Mouse (Mus musculus): ENCODE measurements at regions not wholly inside any gene's neighbourhood (a gene's known extent, or its start where the extent isn't known, plus 50 kb on each side); places are given as distances from the start of the nearest gene placed in this dataset.

DNA sequence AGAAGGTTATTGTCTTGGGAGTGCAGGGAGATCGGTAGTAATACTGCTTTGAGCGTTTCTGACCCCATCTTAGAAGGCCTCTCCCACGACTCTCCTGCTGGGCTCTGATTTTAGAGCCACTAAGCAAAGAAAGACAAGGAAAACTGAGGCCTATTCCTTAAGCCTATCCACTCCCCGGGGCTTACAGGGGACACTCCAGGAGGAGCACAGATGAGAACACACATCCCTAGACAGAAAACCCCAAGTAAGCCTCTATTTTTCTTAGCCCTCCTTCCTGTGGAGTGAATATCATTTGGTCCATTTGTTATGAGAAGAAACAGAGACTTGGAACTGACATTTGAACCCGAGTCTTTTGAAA lies 67.7 kb upstream of the Ubash3b start:
- no peak for DNase-seq (ENCODE audit: low read depth, low spot score)

DNA sequence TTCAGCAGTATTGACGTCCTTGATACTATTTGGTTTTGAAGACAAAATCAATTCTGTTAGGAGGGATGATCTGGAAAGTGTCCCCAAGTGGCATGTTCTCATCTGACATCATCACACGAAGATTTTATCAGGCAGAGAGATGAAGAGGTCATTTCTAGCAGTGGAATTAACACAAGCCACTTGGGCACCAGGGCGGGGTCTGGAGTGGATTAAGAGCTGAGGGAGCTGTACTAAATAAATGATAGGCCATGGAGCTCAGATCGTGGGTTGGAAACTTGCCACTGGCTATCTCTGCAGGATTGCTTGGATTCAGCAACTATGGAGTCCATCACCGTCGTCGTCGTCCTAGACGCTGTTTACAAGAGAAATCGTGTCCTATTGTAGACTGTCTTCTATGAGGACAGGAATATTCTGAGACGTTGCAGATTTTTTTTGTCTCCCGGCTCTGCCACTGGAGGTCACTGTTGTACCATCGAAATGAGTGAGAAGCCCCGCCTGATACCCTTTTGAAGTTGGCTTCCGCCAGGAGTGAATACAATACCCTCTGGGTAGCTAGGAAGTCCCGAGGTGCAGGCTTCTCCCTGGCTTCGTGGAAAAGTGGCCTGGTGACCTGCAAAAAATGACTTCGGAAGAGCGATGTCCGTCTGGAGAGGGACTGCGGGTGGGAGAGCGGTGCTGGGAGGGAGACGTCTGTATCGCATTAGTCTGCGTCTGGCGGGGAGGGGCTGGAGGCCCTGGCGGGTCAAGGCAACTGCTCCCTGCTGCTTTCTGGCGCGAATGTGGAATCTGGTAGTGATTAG lies 67.1 kb upstream of the Ubash3b start:
- peak; percentile 64 for DNase-seq (ENCODE audit: low read depth, low spot score)

DNA sequence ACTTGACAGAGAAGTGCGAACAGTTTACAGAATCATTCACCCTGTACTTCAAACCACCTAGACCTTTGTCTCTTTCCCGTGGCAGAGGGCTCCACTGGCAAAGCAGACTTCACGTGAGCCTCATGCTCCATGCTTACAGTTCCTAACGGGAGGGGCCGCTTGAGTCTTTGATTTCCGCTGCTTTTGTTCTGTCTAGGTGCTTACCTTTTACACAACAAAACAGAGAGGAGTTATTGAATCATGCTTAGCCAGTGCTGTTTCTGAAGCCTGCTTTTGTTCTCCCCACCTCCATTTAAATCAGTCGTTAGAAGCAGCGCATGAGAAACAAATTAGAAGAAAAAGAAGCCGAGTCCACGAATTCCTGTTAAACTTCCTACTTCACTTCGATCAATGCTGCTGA lies 61.9 kb upstream of the Ubash3b start:
- no peak for DNase-seq (ENCODE audit: low read depth, low spot score)

GRCm38 (mm10) chr9:41222346-41223015 lies 61.0 kb upstream of the Ubash3b start:
- no peak for DNase-seq (ENCODE audit: low read depth, low spot score)

- DNase-seq (ENCODE audit: low read depth, low spot score) = no peak
Observed at GRCm38 (mm10) chr9:41221110-41221790, 59.8 kb upstream of the Ubash3b start.

DNA sequence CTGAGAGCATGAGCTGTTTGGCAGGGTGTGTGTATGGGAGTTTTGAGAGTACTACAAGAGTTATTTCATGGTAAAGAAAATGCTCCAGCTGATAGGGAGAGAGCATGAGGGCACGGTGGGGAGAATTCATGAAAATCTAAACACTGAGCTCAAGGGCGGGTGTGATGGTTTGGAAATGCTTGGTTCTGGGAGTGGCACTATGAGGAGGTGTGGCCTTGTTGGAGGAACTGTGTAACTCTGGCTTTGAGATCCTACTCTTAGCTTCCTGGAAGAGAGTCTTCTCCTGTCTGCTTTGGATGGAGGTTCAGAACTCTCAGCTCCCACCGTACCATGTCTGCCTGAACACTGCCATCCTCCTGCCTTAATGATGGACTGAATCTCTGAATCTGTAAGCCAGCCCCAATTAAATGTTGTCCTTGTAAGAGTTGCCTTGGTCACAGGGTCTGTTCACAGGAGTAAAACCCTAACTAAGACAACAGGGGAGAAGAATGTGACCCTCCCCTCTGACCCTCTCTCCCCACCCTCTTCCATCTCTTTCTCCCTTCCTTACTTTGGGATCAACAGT lies 58.7 kb upstream of the Ubash3b start:
- DNase-seq (ENCODE audit: low read depth, low spot score) = no peak

DNA sequence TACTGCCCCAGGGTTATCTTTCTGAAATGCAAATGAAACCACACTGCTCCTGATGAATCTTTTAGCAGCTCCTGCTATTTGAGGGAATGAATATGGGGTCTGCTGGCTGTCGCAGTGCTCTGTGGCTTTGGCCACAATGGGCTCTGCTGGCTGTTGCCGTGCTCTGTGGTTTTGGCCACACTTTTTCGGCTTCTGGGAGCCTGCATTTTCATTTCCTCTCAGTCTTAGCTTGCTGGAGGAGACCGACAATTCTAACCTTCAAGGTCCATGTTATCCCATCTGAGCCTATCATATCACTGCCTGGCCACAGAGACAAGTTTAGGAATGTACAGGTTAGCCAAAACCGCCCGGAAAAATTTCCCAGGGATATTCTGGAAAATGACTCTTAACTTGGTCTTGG lies 57.2 kb upstream of the Ubash3b start:
- DNase-seq (ENCODE audit: low read depth, low spot score) = no peak

DNA sequence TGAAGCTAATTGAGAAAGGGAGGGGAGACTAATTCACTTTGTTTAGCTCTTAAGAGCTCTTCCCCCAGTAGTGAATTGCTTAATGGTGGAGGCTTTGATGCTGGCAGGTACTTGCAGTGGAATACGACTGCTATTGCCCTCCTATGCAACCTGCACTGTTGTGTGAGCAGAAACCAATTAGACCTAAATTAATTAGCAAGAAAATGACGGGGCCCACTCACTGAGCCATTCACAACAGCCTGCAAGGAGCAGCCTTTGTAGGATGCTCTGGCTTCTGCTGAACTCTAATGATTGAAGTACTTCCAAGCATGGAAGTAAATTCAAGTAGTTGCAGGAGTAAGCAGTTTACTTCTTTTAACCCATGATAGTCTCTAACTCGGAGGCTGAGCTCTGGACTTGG lies 54.8 kb upstream of the Ubash3b start:
- DNase-seq (ENCODE audit: low read depth, low spot score) = no peak

GRCm38 (mm10) chr9:41215026-41215425 lies 53.5 kb upstream of the Ubash3b start:
- DNase-seq (ENCODE audit: low read depth, low spot score) = no peak

DNA sequence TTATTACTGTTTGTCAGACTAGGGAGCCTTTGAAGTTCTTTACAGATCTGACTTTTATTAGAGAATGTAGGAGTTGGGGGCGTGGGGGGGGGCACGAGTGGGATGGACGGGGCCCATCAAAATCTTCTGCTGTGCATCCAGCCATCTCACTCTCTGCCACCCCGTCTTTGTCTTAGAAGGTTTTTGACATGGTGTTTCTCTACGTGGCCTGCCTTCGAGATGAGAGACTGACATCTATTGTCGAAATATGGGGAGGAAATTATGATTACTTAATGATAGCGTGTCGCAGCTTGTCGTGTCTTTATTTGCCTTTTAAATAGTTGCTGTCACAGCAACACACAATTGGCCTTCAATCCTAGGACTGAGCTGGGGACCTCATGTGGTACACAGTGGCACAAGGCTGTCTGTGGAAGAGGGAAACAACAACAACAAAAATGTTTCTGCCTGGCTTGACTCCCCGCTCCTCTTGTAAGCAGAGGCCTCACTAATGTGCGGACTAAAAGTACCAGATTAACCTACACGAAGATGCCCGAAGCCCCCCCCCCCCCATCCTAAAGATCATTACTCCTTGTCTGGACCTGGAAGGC lies 51.5 kb upstream of the Ubash3b start:
- no peak for DNase-seq (ENCODE audit: low read depth, low spot score)

DNA sequence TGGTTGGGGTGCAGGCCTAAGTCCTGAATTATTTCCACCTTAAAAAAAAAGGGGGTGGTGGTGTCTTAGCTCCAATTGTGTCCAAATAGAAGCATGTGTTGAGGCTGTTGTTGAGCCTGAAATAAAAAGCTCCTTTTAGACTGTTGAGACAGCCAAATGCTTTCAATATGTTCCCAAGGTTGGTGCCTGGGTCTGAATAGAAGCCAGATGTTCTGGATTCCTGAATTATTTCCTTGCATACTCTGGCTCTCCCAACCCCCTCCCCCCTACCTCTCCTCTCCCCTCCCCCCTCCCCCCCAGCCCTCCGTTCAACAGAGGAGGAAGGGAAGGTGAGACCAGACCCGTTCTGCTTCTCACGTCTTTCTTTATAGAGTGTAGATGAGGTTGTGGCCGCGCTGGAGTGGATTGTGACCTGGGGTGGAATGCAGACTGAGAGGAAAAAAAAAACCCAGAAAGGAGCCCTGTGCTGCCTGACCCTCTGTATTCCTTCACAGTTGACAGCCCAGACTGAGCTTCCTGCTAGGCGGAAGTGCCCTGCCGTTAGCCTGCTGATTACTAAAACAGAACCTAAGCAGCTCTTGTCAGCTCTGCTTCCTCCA lies 50.9 kb upstream of the Ubash3b start:
- DNase-seq (ENCODE audit: low read depth, low spot score) = no peak

GRCm38 (mm10) chr9:41211865-41212302 lies 50.4 kb upstream of the Ubash3b start:
- no peak for DNase-seq (ENCODE audit: low read depth, low spot score)

Data from WW6 (cell line).